Mouse (Mus musculus): ENCODE measurements around the gene Cyp2c50. TPM values are rescaled to one million over a fixed set of nuclear protein-coding genes. Genes with fewer than 3 reads are reported as not detected.

The Cyp2c50 gene
- polyA plus RNA-seq (2017; shearing (Covaris generic)) = not detected

DNA sequence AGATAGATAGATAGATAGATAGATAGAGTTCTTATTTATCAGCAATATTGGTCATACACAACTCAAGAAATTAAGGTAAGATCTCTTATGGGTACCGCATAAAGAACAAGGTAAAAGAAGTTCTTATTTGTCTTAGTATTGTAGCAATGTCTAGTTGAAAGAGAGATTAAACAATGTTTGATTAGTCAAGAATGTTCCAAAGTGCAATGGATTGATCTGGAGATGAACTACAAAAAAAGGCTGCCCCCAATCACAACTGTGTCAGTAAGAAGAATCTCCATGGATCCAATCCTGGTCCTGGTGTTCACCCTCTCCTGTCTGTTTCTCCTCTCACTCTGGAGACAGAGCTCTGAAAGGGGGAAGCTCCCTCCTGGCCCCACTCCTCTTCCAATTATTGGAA lies at the start of gene Cyp2c50:
TSS of gene Cyp2c50 (plus strand) at position 268 of the 400 bp plus-strand sequence.

DNA sequence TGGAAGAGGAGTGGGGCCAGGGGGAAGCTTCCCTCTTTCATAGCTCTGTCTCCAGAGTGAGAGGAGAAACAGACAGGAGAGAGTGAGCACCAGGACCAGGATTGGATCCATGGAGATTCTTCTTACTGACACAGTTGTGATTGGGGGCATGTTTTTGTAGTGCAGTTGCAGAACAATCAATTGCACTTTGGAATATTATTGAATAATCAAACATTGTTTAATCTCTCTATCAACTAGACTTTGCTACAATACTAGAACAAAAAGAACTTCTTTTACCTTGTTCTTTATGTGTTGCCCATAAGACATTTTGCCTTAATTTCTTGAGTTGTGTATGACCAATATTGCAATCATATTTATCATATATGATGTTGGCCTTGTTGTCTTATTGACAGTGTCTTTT lies 15.8 kb upstream of the Cyp2c50 start, which contains the start of gene Cyp2c54:
TSS of gene Cyp2c54 (minus strand) at position 127 of the 400 bp plus-strand sequence.

Other genes with a start within 250 kb of the Cyp2c50 start
- gene Cyp2c69, start 202.9 kb upstream of the Cyp2c50 start, polyA plus RNA-seq (2017; shearing (Covaris generic)) = not detected
- gene Cyp2c37, start 97.3 kb upstream of the Cyp2c50 start, polyA plus RNA-seq (2017; shearing (Covaris generic)) = not detected
- not detected for gene Cyp2c54, start 15.9 kb upstream of the Cyp2c50 start, polyA plus RNA-seq (2017; shearing (Covaris generic))
- gene Cyp2c70, start 97.6 kb downstream of the Cyp2c50 start, polyA plus RNA-seq (2017; shearing (Covaris generic)) = not detected
- gene Pdlim1, start 182.2 kb downstream of the Cyp2c50 start, polyA plus RNA-seq (2017; shearing (Covaris generic)) = 300 TPM